Mouse (Mus musculus) cerebellum, adult 2 months (tissue): ENCODE data around the gene Rdh16f1.

Experiments used
- CTCF ChIP-seq: fragments of 200-500 bp; IDR thresholded peaks from 2 replicates; pipeline ENCODE4 v1.5.1; 2011; ENCODE audit warnings: low read depth, mild to moderate bottlenecking, control low read depth, low read length, moderate library complexity, borderline replicate concordance; ENCODE audit not compliant: insufficient read depth
- POLR2A ChIP-seq: fragments of 200-500 bp; IDR thresholded peaks from 2 replicates; pipeline ENCODE4 v1.6.1; 2011; ENCODE audit warnings: low read length, control low read depth, borderline replicate concordance; ENCODE audit not compliant: insufficient read depth

GRCm38 (mm10) chr10:127815888-127816287 is 56.3 kb downstream of the Rdh16f1 start:
- no peak for TF ChIP-seq CTCF
- TF ChIP-seq POLR2A: no peak
